ENCODE assay signal across 9 mouse cellular contexts in genomic region chr2:28578003-28578402, GRCm38 (mm10). TPM values are rescaled to one million over a fixed set of nuclear protein-coding genes. Genes with fewer than 3 reads are reported as not detected.
A peak's percentile ranks its signal among the peaks of the same experiment; 100 is the strongest.
DNase-seq lines count a peak whose midpoint lies in the region; ATAC-seq and TF ChIP-seq lines count a peak whose summit lies in the region.
"Had no signal": no experiment of that assay in that cellular context is flagged by ENCODE, and none has a peak within 500 bp of the region (broad histone marks: within the 10 kb centered on the region; RNA-seq: fewer than 3 reads in every experiment).

No protein-coding gene starts in this region.

- H3K27ac ChIP-seq in bone marrow macrophage, adult 2 months (ENCODE audit: insufficient read depth, low read depth, low read length) = no peak overlapping the region
- H3K27ac ChIP-seq: limb, embryonic 13.5 days had no signal

- no peak for TF ChIP-seq POLR2A in bone marrow macrophage, adult 2 months (IDR thresholded peaks at IDR 0.05; ENCODE audit: borderline replicate concordance, low read depth, low read length)

- H3K4me3 ChIP-seq in bone marrow macrophage, adult 2 months (ENCODE audit: insufficient read depth, low read length) = no peak overlapping the region
- H3K4me3 ChIP-seq: limb, embryonic 13.5 days had no signal

- peak; percentile 43; the same call in 1 of the 2 replicates for ATAC-seq in megakaryocyte-erythroid progenitor cell, adult 5-6 weeks (replicated peaks; ENCODE audit: low FRiP score, low TSS enrichment, poor library complexity, severe bottlenecking)

- H3K4me1 ChIP-seq in bone marrow macrophage, adult 2 months (ENCODE audit: control insufficient read depth, insufficient read depth, low read length) = no peaks in the 10 kb centered on the region

- DNase-seq in adrenal gland, postnatal 14 days = peak; percentile 47
- DNase-seq in adrenal gland, adult 8-10 months = no peak
- peak; percentile 41 for DNase-seq in left cerebral cortex, postnatal 4 days
- no peak for DNase-seq in left cerebral cortex, adult 11 months (ENCODE audit: low spot score)
- no peak for DNase-seq in ovary, postnatal 14 days (ENCODE audit: low spot score)
- DNase-seq in left cerebral cortex, postnatal 36 days (ENCODE audit: low spot score in 2 of 2) = no peak

- TF ChIP-seq CTCF in bone marrow macrophage, adult 2 months (IDR thresholded peaks at IDR 0.05; ENCODE audit: low read depth, low read length) = peak; percentile 45

- intact Hi-C loops in left cerebral cortex, postnatal 4 days (cut with DNase I) = no loop called here
- intact Hi-C loops in left cerebral cortex, postnatal 36 days (cut with DNase I) = no loop called here

RNA-seq across cellular contexts. Expression of gene Gtf3c5, which starts 5.5 kb away (rescaled TPM):
- 18.7 and 18.9 TPM in 2 replicates for total RNA-seq in adrenal gland, postnatal 14 days (2021)
- total RNA-seq in adrenal gland, adult 8-10 months (2022) = 10 to 100 TPM; 21.4 to 26.3 (median 23.4) TPM
- total RNA-seq in left cerebral cortex, postnatal 4 days (2021) = 10 to 100 TPM; 26.6 to 27.8 TPM
- 11.3 and 12.9 TPM in 2 replicates for polyA plus RNA-seq in bone marrow macrophage, adult 2 months (2012; ENCODE audit: insufficient read depth, insufficient read length, missing spikeins)
- total RNA-seq in megakaryocyte-erythroid progenitor cell, adult 5-6 weeks (2014; fragmentation: Nextera tagmentation) = 33.9 and 43.0 TPM in 2 replicates
- 18.8 and 25.7 TPM in 2 replicates for total RNA-seq in megakaryocyte-erythroid progenitor cell, adult 5-6 weeks (2017)
- 10 to 100 TPM; 17.9 to 18.6 TPM for total RNA-seq in left cerebral cortex, postnatal 36 days (2021)

RNA-seq across cellular contexts. Expression of gene Cel, which starts 14.8 kb away (rescaled TPM):
- 0.15 TPM in 1 of 2 replicates, not detected in the other for total RNA-seq in adrenal gland, postnatal 14 days (2021)
- total RNA-seq in adrenal gland, adult 8-10 months (2022) = not detected
- not detected for total RNA-seq in left cerebral cortex, postnatal 4 days (2021)
- not detected in 2 replicates for polyA plus RNA-seq in bone marrow macrophage, adult 2 months (2012; ENCODE audit: insufficient read depth, insufficient read length, missing spikeins)
- total RNA-seq in megakaryocyte-erythroid progenitor cell, adult 5-6 weeks (2014; fragmentation: Nextera tagmentation) = not detected in 2 replicates
- not detected in 2 replicates for total RNA-seq in megakaryocyte-erythroid progenitor cell, adult 5-6 weeks (2017)
- not detected for total RNA-seq in left cerebral cortex, postnatal 36 days (2021)

RNA-seq across cellular contexts. Expression of gene Gfi1b, which starts 43.8 kb away (rescaled TPM):
- 2.1 TPM in 1 of 2 replicates, not detected in the other for total RNA-seq in adrenal gland, postnatal 14 days (2021)
- total RNA-seq in adrenal gland, adult 8-10 months (2022) = not detected
- total RNA-seq in left cerebral cortex, postnatal 4 days (2021) = not detected
- polyA plus RNA-seq in bone marrow macrophage, adult 2 months (2012; ENCODE audit: insufficient read depth, insufficient read length, missing spikeins) = 0.55 TPM in 1 of 2 replicates, not detected in the other
- 331 and 332 TPM in 2 replicates for total RNA-seq in megakaryocyte-erythroid progenitor cell, adult 5-6 weeks (2014; fragmentation: Nextera tagmentation)
- 91.3 and 113 TPM in 2 replicates for total RNA-seq in megakaryocyte-erythroid progenitor cell, adult 5-6 weeks (2017)
- not detected for total RNA-seq in left cerebral cortex, postnatal 36 days (2021)

Comparison
In these comparisons a context has a peak if more than half of its experiments do, and no peak if none do; other contexts are left out.
1. DNase-seq: peak in adrenal gland, postnatal 14 days (single experiment) and left cerebral cortex, postnatal 4 days (single experiment); none in adrenal gland, adult 8-10 months (single experiment), left cerebral cortex, adult 11 months (single experiment), ovary, postnatal 14 days (single experiment) and left cerebral cortex, postnatal 36 days (0 of 2).
2. RNA of gene Gfi1b, which starts 43.8 kb away (total RNA-seq): 91.3 to 332 TPM in megakaryocyte-erythroid progenitor cell, adult 5-6 weeks; 2.1 TPM in adrenal gland, postnatal 14 days, not detected in adrenal gland, adult 8-10 months, not detected in left cerebral cortex, postnatal 4 days and not detected in left cerebral cortex, postnatal 36 days; every median in the first group is over 10 times any median in the second.